Comparison of ENCODE assay signal across 19 mouse cellular contexts in genomic region chr14:54397872-54398527, GRCm38 (mm10). TPM values are rescaled to one million over a fixed set of nuclear protein-coding genes. Genes with fewer than 3 reads are reported as not detected.
DNase-seq lines count a peak whose midpoint lies in the region; ATAC-seq lines count a peak whose summit lies in the region.
"Had no signal": no experiment of that assay in that cellular context is flagged by ENCODE, and none has a peak within 500 bp of the region (broad histone marks: within the 10 kb centered on the region; RNA-seq: fewer than 3 reads in every experiment).

No protein-coding gene starts in this region.

- no peak for DNase-seq in kidney, postnatal 14 days
- peak; percentile 74 for DNase-seq in A20 (ENCODE audit: low read depth, low spot score)
- no peak for DNase-seq in hindbrain, embryonic 11.5 days (ENCODE audit: low spot score)
- DNase-seq in midbrain, embryonic 14.5 days, result no peak
- no peak for DNase-seq in gastrocnemius, postnatal 36 days
- DNase-seq: cerebellum, postnatal 14 days; lung, postnatal 14 days; thymus, adult 2 months had no signal

- H3K27me3 ChIP-seq in kidney, embryonic 14.5 days (ENCODE audit: control insufficient read depth, insufficient read depth, low read length), result no peaks in the 10 kb centered on the region
- H3K27me3 ChIP-seq in hindbrain, embryonic 11.5 days (ENCODE audit: control insufficient read depth, insufficient read depth, low read length), result no peaks in the 10 kb centered on the region
- H3K27me3 ChIP-seq in midbrain, embryonic 14.5 days (ENCODE audit: control insufficient read depth, insufficient read depth, low read length), result no peaks in the 10 kb centered on the region
- H3K27me3 ChIP-seq: forebrain, embryonic 13.5 days; heart, embryonic 15.5 days; hindbrain, embryonic 15.5 days; limb, embryonic 13.5 days; liver, embryonic 15.5 days; stomach, embryonic 15.5 days had no signal

- peak overlapping the region; percentile 3; the same call in 1 of the 2 replicates for H3K27ac ChIP-seq in kidney, embryonic 14.5 days (ENCODE audit: low read depth, low read length)
- H3K27ac ChIP-seq in macrophage, result peak overlapping the region; percentile 90
- H3K27ac ChIP-seq in hindbrain, embryonic 11.5 days (ENCODE audit: low read depth, low read length), result no peak overlapping the region
- no peak overlapping the region for H3K27ac ChIP-seq in midbrain, embryonic 14.5 days (replicated peaks; ENCODE audit: low read depth, low read length)
- H3K27ac ChIP-seq: forebrain, embryonic 13.5 days; heart, embryonic 15.5 days; hindbrain, embryonic 15.5 days; limb, embryonic 13.5 days; liver, embryonic 15.5 days; midbrain, embryonic 10.5 days; stomach, embryonic 15.5 days had no signal

- ATAC-seq in kidney, embryonic 14.5 days (ENCODE audit: low FRiP score, low TSS enrichment), result 0 out of 2 replicates have a peak, but pooled peaks have one; percentile 1
- peak; percentile 38 for ATAC-seq in activated CD4-positive, CD25-positive, alpha-beta regulatory T cell, adult 4 months
- ATAC-seq in hindbrain, embryonic 11.5 days (ENCODE audit: low FRiP score), result no peak
- ATAC-seq in midbrain, embryonic 14.5 days (ENCODE audit: low FRiP score, low TSS enrichment), result no peak
- ATAC-seq: forebrain, embryonic 13.5 days had no signal

- WGBS in kidney, embryonic 14.5 days, result 50% methylated on average over 7 of the region's 7 CpGs
- 22% methylated on average over 6 of the region's 7 CpGs for WGBS in macrophage (ENCODE audit: missing documents)
- WGBS in hindbrain, embryonic 11.5 days, result 72% methylated on average over 7 of the region's 7 CpGs
- WGBS in midbrain, embryonic 14.5 days, result 89% methylated on average over 7 of the region's 7 CpGs

- H3K9ac ChIP-seq in kidney, embryonic 14.5 days (ENCODE audit: low read depth, low read length), result no peak overlapping the region
- no peak overlapping the region for H3K9ac ChIP-seq in hindbrain, embryonic 11.5 days (ENCODE audit: low read depth, low read length)
- H3K9ac ChIP-seq in midbrain, embryonic 14.5 days (replicated peaks; ENCODE audit: low read length), result no peak overlapping the region
- H3K9ac ChIP-seq: forebrain, embryonic 13.5 days; heart, embryonic 15.5 days; hindbrain, embryonic 15.5 days; limb, embryonic 13.5 days; liver, embryonic 15.5 days; stomach, embryonic 15.5 days had no signal

- H3K9me3 ChIP-seq in kidney, embryonic 14.5 days (ENCODE audit: control insufficient read depth, low read length), result no peaks in the 10 kb centered on the region
- H3K9me3 ChIP-seq in hindbrain, embryonic 11.5 days (ENCODE audit: control insufficient read depth, low read length), result no peaks in the 10 kb centered on the region
- H3K9me3 ChIP-seq in midbrain, embryonic 14.5 days (ENCODE audit: control insufficient read depth, low read length), result no peaks in the 10 kb centered on the region
- H3K9me3 ChIP-seq: forebrain, embryonic 13.5 days; G1E; heart, embryonic 15.5 days; hindbrain, embryonic 15.5 days; limb, embryonic 13.5 days; liver, embryonic 15.5 days; midbrain, embryonic 10.5 days; stomach, embryonic 15.5 days had no signal

- no peak overlapping the region for H3K4me3 ChIP-seq in kidney, embryonic 14.5 days (ENCODE audit: low read length)
- H3K4me3 ChIP-seq in macrophage (ENCODE audit: inconsistent target), result no peak overlapping the region
- H3K4me3 ChIP-seq in hindbrain, embryonic 11.5 days (ENCODE audit: low read depth, low read length), result no peak overlapping the region
- H3K4me3 ChIP-seq in midbrain, embryonic 14.5 days (replicated peaks; ENCODE audit: low read depth, low read length), result no peak overlapping the region
- H3K4me3 ChIP-seq: forebrain, embryonic 13.5 days; heart, embryonic 15.5 days; hindbrain, embryonic 15.5 days; limb, embryonic 13.5 days; liver, embryonic 15.5 days; midbrain, embryonic 10.5 days; stomach, embryonic 15.5 days had no signal

- no peak overlapping the region for H3K4me2 ChIP-seq in kidney, embryonic 14.5 days (replicated peaks; ENCODE audit: low read depth, low read length)
- no peak overlapping the region for H3K4me2 ChIP-seq in hindbrain, embryonic 11.5 days (replicated peaks; ENCODE audit: low read depth, low read length)
- H3K4me2 ChIP-seq in midbrain, embryonic 14.5 days (ENCODE audit: low read length), result no peak overlapping the region
- H3K4me2 ChIP-seq: forebrain, embryonic 13.5 days; heart, embryonic 15.5 days; hindbrain, embryonic 15.5 days; limb, embryonic 13.5 days; liver, embryonic 15.5 days; stomach, embryonic 15.5 days had no signal

- no peaks in the 10 kb centered on the region for H3K36me3 ChIP-seq in kidney, embryonic 14.5 days (ENCODE audit: control insufficient read depth, insufficient read depth, low read length)
- H3K36me3 ChIP-seq in macrophage (ENCODE audit: inconsistent target), result peaks cover 5% of the 10 kb centered on the region; the same call in 1 of the 2 replicates
- no peaks in the 10 kb centered on the region for H3K36me3 ChIP-seq in hindbrain, embryonic 11.5 days (ENCODE audit: control insufficient read depth, insufficient read depth, low read length)
- H3K36me3 ChIP-seq in midbrain, embryonic 14.5 days (ENCODE audit: control insufficient read depth, insufficient read depth, low read length), result no peaks in the 10 kb centered on the region
- H3K36me3 ChIP-seq: G1E; heart, embryonic 15.5 days; hindbrain, embryonic 15.5 days; limb, embryonic 13.5 days; midbrain, embryonic 10.5 days; stomach, embryonic 15.5 days had no signal

- intact Hi-C loops in gastrocnemius, postnatal 36 days (cut with DNase I), result no loop called here

- H3K79me2 ChIP-seq in macrophage (ENCODE audit: inconsistent target), result peaks cover 80% of the 10 kb centered on the region

- H3K4me1 ChIP-seq in kidney, embryonic 14.5 days (ENCODE audit: control insufficient read depth, insufficient read depth, low read length), result 0 out of 2 replicates have a peak, but pooled peaks cover 4% of the 10 kb centered on the region
- no peaks in the 10 kb centered on the region for H3K4me1 ChIP-seq in hindbrain, embryonic 11.5 days (replicated peaks; ENCODE audit: control insufficient read depth, insufficient read depth, low read length)
- no peaks in the 10 kb centered on the region for H3K4me1 ChIP-seq in midbrain, embryonic 14.5 days (ENCODE audit: control insufficient read depth, insufficient read depth, low read length)
- H3K4me1 ChIP-seq: forebrain, embryonic 13.5 days; heart, embryonic 15.5 days; hindbrain, embryonic 15.5 days; midbrain, embryonic 10.5 days; stomach, embryonic 15.5 days had no signal

RNA-seq across cellular contexts. Expression of gene Slc7a7, which starts 19.6 kb away (rescaled TPM):
- 6.9 and 9.6 TPM in 2 replicates for polyA plus RNA-seq in kidney, embryonic 14.5 days (2014; fragmentation: Nextera tagmentation; extraction: Ambion mirVana)
- 1 to 10 TPM in 1 of 2 experiments, under 1 TPM in 1; 0.54 to 1.1 TPM for polyA plus RNA-seq in activated CD4-positive, CD25-positive, alpha-beta regulatory T cell, adult 4 months (2017; shearing (Covaris generic))
- 10 to 100 TPM; 15.0 to 82.0 (median 43.4) TPM for total RNA-seq in macrophage (2018; cell fraction: chromatin; rRNA removed)
- 100 to 1,000 TPM in 1 of 26 experiments, 10 to 100 TPM in 25; 33.4 to 102 (median 60.1) TPM for total RNA-seq in macrophage (2018; cell fraction: cytosol; rRNA removed)
- 10 to 100 TPM; 31.1 to 77.3 (median 52.1) TPM for total RNA-seq in macrophage (2018; cell fraction: nucleus; rRNA removed)
- polyA plus RNA-seq in macrophage (2018), result 39.3 to 48.7 TPM (median 48.3 TPM) in 3 replicates
- 4.3 and 4.8 TPM in 2 replicates for polyA plus RNA-seq in hindbrain, embryonic 11.5 days (2014; fragmentation: Nextera tagmentation; extraction: Ambion mirVana)
- 3.5 and 4.0 TPM in 2 replicates for polyA plus RNA-seq in midbrain, embryonic 14.5 days (2014; fragmentation: Nextera tagmentation; extraction: Ambion mirVana)
- total RNA-seq in gastrocnemius, postnatal 36 days (2021), result 1 to 10 TPM in 1 of 2 experiments, under 1 TPM in 1; 0.97 to 1.5 TPM

RNA-seq across cellular contexts. Expression of gene Mrpl52, which starts 28.7 kb away (rescaled TPM):
- polyA plus RNA-seq in kidney, embryonic 14.5 days (2014; fragmentation: Nextera tagmentation; extraction: Ambion mirVana), result 269 and 360 TPM in 2 replicates
- 100 to 1,000 TPM; 315 to 319 TPM for polyA plus RNA-seq in activated CD4-positive, CD25-positive, alpha-beta regulatory T cell, adult 4 months (2017; shearing (Covaris generic))
- 100 to 1,000 TPM in 6 of 26 experiments, 10 to 100 TPM in 20; 17.6 to 207 (median 72.8) TPM for total RNA-seq in macrophage (2018; cell fraction: chromatin; rRNA removed)
- total RNA-seq in macrophage (2018; cell fraction: cytosol; rRNA removed), result 100 to 1,000 TPM; 115 to 228 (median 161) TPM
- total RNA-seq in macrophage (2018; cell fraction: nucleus; rRNA removed), result 100 to 1,000 TPM in 4 of 26 experiments, 10 to 100 TPM in 22; 30.9 to 136 (median 67.5) TPM
- polyA plus RNA-seq in macrophage (2018), result 40.3 to 199 TPM (median 94.6 TPM) in 3 replicates
- 206 and 231 TPM in 2 replicates for polyA plus RNA-seq in hindbrain, embryonic 11.5 days (2014; fragmentation: Nextera tagmentation; extraction: Ambion mirVana)
- 293 and 337 TPM in 2 replicates for polyA plus RNA-seq in midbrain, embryonic 14.5 days (2014; fragmentation: Nextera tagmentation; extraction: Ambion mirVana)
- 10 to 100 TPM; 87.6 to 92.8 TPM for total RNA-seq in gastrocnemius, postnatal 36 days (2021)

RNA-seq across cellular contexts. Expression of gene Mmp14, which starts 33.4 kb away (rescaled TPM):
- polyA plus RNA-seq in kidney, embryonic 14.5 days (2014; fragmentation: Nextera tagmentation; extraction: Ambion mirVana), result 101 and 167 TPM in 2 replicates
- polyA plus RNA-seq in activated CD4-positive, CD25-positive, alpha-beta regulatory T cell, adult 4 months (2017; shearing (Covaris generic)), result under 1 TPM; 0.24 to 0.25 TPM
- total RNA-seq in macrophage (2018; cell fraction: chromatin; rRNA removed), result 100 to 1,000 TPM in 17 of 26 experiments, 10 to 100 TPM in 7, 1 to 10 TPM in 2; 6.7 to 532 (median 155) TPM
- 100 to 1,000 TPM in 14 of 26 experiments, 10 to 100 TPM in 10, 1 to 10 TPM in 2; 9.2 to 351 (median 147) TPM for total RNA-seq in macrophage (2018; cell fraction: cytosol; rRNA removed)
- 100 to 1,000 TPM in 18 of 26 experiments, 10 to 100 TPM in 8; 13.6 to 816 (median 329) TPM for total RNA-seq in macrophage (2018; cell fraction: nucleus; rRNA removed)
- polyA plus RNA-seq in macrophage (2018), result 19.5 to 30.7 TPM (median 25.0 TPM) in 3 replicates
- 71.2 and 73.1 TPM in 2 replicates for polyA plus RNA-seq in hindbrain, embryonic 11.5 days (2014; fragmentation: Nextera tagmentation; extraction: Ambion mirVana)
- polyA plus RNA-seq in midbrain, embryonic 14.5 days (2014; fragmentation: Nextera tagmentation; extraction: Ambion mirVana), result 36.2 and 58.5 TPM in 2 replicates
- total RNA-seq in gastrocnemius, postnatal 36 days (2021), result 10 to 100 TPM; 10.7 to 10.8 TPM

RNA-seq across cellular contexts. Expression of gene Oxa1l, which starts 37.4 kb away (rescaled TPM):
- polyA plus RNA-seq in kidney, embryonic 14.5 days (2014; fragmentation: Nextera tagmentation; extraction: Ambion mirVana), result 63.1 and 69.7 TPM in 2 replicates
- polyA plus RNA-seq in activated CD4-positive, CD25-positive, alpha-beta regulatory T cell, adult 4 months (2017; shearing (Covaris generic)), result 10 to 100 TPM; 51.7 to 82.3 TPM
- 100 to 1,000 TPM in 2 of 26 experiments, 10 to 100 TPM in 24; 16.9 to 118 (median 43.0) TPM for total RNA-seq in macrophage (2018; cell fraction: chromatin; rRNA removed)
- 10 to 100 TPM; 18.0 to 46.5 (median 34.2) TPM for total RNA-seq in macrophage (2018; cell fraction: cytosol; rRNA removed)
- total RNA-seq in macrophage (2018; cell fraction: nucleus; rRNA removed), result 10 to 100 TPM; 15.1 to 86.6 (median 33.4) TPM
- polyA plus RNA-seq in macrophage (2018), result 29.2 to 46.0 TPM (median 33.9 TPM) in 3 replicates
- 46.7 and 47.2 TPM in 2 replicates for polyA plus RNA-seq in hindbrain, embryonic 11.5 days (2014; fragmentation: Nextera tagmentation; extraction: Ambion mirVana)
- 58.6 and 71.2 TPM in 2 replicates for polyA plus RNA-seq in midbrain, embryonic 14.5 days (2014; fragmentation: Nextera tagmentation; extraction: Ambion mirVana)
- 10 to 100 TPM; 48.3 to 54.6 TPM for total RNA-seq in gastrocnemius, postnatal 36 days (2021)

Comparison
In these comparisons a context has a peak if more than half of its experiments do, and no peak if none do; other contexts are left out.
1. ATAC-seq: peak in kidney, embryonic 14.5 days (single experiment) and activated CD4-positive, CD25-positive, alpha-beta regulatory T cell, adult 4 months (single experiment); none in hindbrain, embryonic 11.5 days (single experiment) and midbrain, embryonic 14.5 days (single experiment).
2. H3K27ac ChIP-seq: peak in kidney, embryonic 14.5 days (single experiment) and macrophage (single experiment); none in hindbrain, embryonic 11.5 days (single experiment) and midbrain, embryonic 14.5 days (single experiment).
3. RNA of gene Mmp14, which starts 33.4 kb away (polyA plus RNA-seq): 101 to 167 TPM in kidney, embryonic 14.5 days, 71.2 to 73.1 TPM in hindbrain, embryonic 11.5 days, 36.2 to 58.5 TPM in midbrain, embryonic 14.5 days and 19.5 to 30.7 TPM in macrophage; 0.24 to 0.25 TPM in activated CD4-positive, CD25-positive, alpha-beta regulatory T cell, adult 4 months; every median in the first group is over 10 times any median in the second.